Mouse (Mus musculus) heart, embryonic 13.5 days (tissue): ENCODE results near the gene Ydjc. TPM values are rescaled to one million over a fixed set of nuclear protein-coding genes. Genes with fewer than 3 reads are reported as not detected.

ENCODE experiments used
- ATAC-seq: fragments of 200-750 bp; cut with Nextera tagmentation; 2 replicates; pipeline ENCODE4 v1.8.0; 2017; ENCODE audit warnings: moderate TSS enrichment; ENCODE audit not compliant: insufficient number of reproducible peaks, low FRiP score, low TSS enrichment; ENCODE audit errors: extremely low read depth
- H3K27ac ChIP-seq: fragments of 300-500 bp; sonication (generic); replicated peaks from 2 replicates; pipeline ENCODE4 v1.5.1; 2015; ENCODE audit warnings: moderate library complexity, mild to moderate bottlenecking, inconsistent platforms
- H3K27me3 ChIP-seq: fragments of 300-500 bp; sonication (generic); replicated peaks from 2 replicates; pipeline ENCODE4 v1.6.1; 2015; ENCODE audit warnings: mild to moderate bottlenecking, inconsistent platforms
- H3K36me3 ChIP-seq: fragments of 300-500 bp; sonication (generic); 2 replicates; pipeline ENCODE4 v1.6.1; 2015; ENCODE audit warnings: mild to moderate bottlenecking, inconsistent platforms
- H3K4me1 ChIP-seq: fragments of 300-500 bp; sonication (generic); 2 replicates; pipeline ENCODE4 v1.6.1; 2015; ENCODE audit warnings: inconsistent platforms
- H3K4me2 ChIP-seq: fragments of 300-500 bp; sonication (generic); 2 replicates; pipeline ENCODE4 v1.6.1; 2015; ENCODE audit warnings: inconsistent platforms, mild to moderate bottlenecking, moderate library complexity
- H3K4me3 ChIP-seq: fragments of 300-500 bp; sonication (generic); 2 replicates; pipeline ENCODE4 v1.5.1; 2015; ENCODE audit warnings: moderate library complexity, mild to moderate bottlenecking, inconsistent platforms
- H3K9ac ChIP-seq: fragments of 300-500 bp; sonication (generic); 2 replicates; pipeline ENCODE4 v1.6.1; 2015; ENCODE audit warnings: inconsistent platforms, mild to moderate bottlenecking, moderate library complexity
- H3K9me3 ChIP-seq: fragments of 300-500 bp; sonication (generic); 2 replicates; pipeline ENCODE4 v1.6.1; 2016; ENCODE audit warnings: inconsistent platforms
- WGBS: fragments of 180-500 bp; shearing (Covaris S2); methylation state at CpG from one replicate; pipeline ENCODE4 v1.1.7; 2015; ENCODE audit warnings: mixed read lengths; 5-methylcytosine and 5-hydroxymethylcytosine counted together
- polyA plus RNA-seq: library from polyadenylated mRNA; unstranded; fragments of >200 nt; fragmentation: Nextera tagmentation; extraction: Ambion mirVana; gene quantifications from 2 replicates; pipeline ENCODE4 v1.2.1, GENCODE M21; 2015

Ydjc gene
- polyA plus RNA-seq = 3.9 and 5.1 TPM in 2 replicates

DNA sequence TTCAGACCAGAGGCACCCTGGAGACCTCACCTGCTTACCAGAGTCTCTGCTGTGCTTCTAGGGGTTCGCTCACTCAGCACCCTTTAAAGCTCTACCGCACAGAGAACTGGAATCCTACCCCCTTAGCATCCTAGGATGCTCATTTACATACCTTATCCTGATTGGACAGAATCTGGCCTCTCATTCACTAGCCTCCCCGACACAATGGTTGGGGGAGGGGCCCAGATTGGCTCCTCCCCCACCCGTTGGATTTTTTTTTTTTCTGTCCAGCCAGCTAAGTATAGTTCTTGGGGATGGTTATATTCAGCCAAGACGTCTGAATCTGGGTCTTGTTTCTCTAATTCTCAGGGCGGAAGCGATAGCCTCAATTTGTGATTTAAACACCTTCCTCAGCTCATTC lies at the start of gene Ydjc:
Gene Ydjc, plus strand, starts transcription at position 283 of the 400 bp plus-strand sequence.
- no peak within 1 kb of the TSS for H3K27ac ChIP-seq
- 22% methylated on average over 7 of the region's 7 CpGs for WGBS
- H3K27me3 ChIP-seq = no peaks in the 10 kb centered on the region; the same call in 1 of the 2 replicates

DNA sequence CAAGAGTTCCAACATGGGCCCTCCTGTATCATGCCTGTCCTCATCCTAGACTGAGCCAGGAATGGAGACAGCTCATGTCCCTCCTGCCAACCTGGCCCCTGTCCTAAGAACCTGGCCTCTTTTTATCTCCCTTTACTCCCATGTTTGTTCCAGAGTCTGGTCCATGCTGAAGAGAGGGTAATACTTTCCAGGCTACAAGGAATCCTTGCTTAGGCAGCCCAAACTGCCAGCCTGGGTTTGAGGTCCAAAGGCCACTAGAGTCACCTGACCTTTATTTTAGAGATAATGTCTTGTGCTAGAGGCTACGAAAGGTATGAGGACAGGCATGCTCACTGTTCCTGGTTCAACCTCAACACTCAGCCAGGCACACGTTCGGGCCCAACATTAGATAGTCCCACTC lies 47.5 kb upstream of the Ydjc start:
- H3K27me3 ChIP-seq = no peaks in the 10 kb centered on the region
- H3K36me3 ChIP-seq = peaks cover 100% of the 10 kb centered on the region
- no peaks in the 10 kb centered on the region for H3K4me1 ChIP-seq
- no peak overlapping the region for H3K9ac ChIP-seq
- no peaks in the 10 kb centered on the region for H3K9me3 ChIP-seq
- H3K4me2 ChIP-seq = no peak overlapping the region
- H3K4me3 ChIP-seq = no peak overlapping the region
- H3K27ac ChIP-seq = no peak overlapping the region
- WGBS = 85% methylated on average over 3 of the region's 3 CpGs
- ATAC-seq = no peak

More for the DNA sequence above, at the start of gene Ydjc:
- Histone ChIP-seq H3K9me3 (no peaks in the 10 kb centered on the region), H3K9ac (no peak within 1 kb of the TSS), H3K4me1 (peaks cover 16% of the 10 kb centered on the region), H3K4me3 (no peak within 1 kb of the TSS), H3K36me3 (no peaks in the 10 kb centered on the region), H3K4me2 (no peak within 1 kb of the TSS)
- ATAC-seq = no peak

DNA sequence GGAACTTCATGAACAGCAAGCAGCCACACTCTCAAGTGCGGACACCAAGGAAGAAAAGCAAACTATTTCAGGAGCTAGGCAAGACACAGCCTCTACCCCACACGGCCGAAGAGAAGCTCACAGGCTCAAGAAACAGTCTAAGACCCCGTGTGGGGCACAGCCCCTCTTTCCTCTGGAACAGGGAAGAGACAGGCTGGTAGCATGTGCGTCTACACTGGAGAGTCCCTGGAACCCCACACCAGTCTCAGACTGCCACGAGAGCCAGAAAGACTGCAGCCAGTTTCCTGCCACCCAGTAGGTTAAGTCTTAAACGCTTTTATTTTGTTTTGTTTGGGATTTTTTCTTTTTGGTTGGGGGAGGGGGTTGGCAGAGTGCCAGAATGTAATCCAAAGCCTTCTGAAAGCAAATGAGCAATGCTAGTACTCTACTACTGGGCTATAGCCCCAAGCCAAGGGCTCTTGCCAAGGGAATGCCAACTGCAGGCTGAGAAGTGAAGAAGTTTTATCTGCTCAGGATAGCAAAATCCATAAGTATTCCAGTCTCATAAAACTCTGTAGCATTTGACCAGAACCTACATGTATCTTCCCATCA lies 41.7 kb upstream of the Ydjc start:
- peaks cover 98% of the 10 kb centered on the region for H3K36me3 ChIP-seq
- no peaks in the 10 kb centered on the region for H3K27me3 ChIP-seq
- H3K4me1 ChIP-seq = peaks cover 6% of the 10 kb centered on the region
- 71% methylated on average over 7 of the region's 7 CpGs for WGBS
- no peak overlapping the region for H3K27ac ChIP-seq
- no peak for ATAC-seq
- H3K4me2 ChIP-seq = no peak overlapping the region
- H3K4me3 ChIP-seq = no peak overlapping the region
- no peaks in the 10 kb centered on the region for H3K9me3 ChIP-seq
- H3K9ac ChIP-seq = no peak overlapping the region

DNA sequence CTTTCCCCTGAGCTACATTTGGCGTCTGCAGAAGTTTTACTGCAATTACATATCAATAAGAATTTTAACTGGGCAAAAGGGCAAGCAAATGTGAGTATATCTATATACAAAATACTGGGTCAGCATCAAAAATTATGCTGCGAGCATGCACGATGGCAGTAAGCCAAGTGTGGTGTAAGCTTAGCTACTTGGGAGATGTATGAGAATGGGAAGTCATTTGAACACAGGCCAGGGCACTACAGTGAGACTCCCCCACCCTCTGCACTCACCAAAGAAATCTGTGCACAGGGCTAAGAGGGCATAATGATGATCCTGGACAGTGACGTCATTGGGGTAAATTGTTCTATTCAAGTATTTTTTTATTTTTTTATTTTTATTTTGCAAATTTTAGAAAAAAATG lies 39.8 kb upstream of the Ydjc start:
- Histone ChIP-seq H3K4me3 (no peak overlapping the region), H3K4me1 (peaks cover 8% of the 10 kb centered on the region), H3K9me3 (no peaks in the 10 kb centered on the region), H3K36me3 (peaks cover 91% of the 10 kb centered on the region), H3K27ac (no peak overlapping the region), H3K27me3 (no peaks in the 10 kb centered on the region), H3K4me2 (no peak overlapping the region), H3K9ac (no peak overlapping the region)
- ATAC-seq = no peak
- 82% methylated on average over 4 of the region's 4 CpGs for WGBS

DNA sequence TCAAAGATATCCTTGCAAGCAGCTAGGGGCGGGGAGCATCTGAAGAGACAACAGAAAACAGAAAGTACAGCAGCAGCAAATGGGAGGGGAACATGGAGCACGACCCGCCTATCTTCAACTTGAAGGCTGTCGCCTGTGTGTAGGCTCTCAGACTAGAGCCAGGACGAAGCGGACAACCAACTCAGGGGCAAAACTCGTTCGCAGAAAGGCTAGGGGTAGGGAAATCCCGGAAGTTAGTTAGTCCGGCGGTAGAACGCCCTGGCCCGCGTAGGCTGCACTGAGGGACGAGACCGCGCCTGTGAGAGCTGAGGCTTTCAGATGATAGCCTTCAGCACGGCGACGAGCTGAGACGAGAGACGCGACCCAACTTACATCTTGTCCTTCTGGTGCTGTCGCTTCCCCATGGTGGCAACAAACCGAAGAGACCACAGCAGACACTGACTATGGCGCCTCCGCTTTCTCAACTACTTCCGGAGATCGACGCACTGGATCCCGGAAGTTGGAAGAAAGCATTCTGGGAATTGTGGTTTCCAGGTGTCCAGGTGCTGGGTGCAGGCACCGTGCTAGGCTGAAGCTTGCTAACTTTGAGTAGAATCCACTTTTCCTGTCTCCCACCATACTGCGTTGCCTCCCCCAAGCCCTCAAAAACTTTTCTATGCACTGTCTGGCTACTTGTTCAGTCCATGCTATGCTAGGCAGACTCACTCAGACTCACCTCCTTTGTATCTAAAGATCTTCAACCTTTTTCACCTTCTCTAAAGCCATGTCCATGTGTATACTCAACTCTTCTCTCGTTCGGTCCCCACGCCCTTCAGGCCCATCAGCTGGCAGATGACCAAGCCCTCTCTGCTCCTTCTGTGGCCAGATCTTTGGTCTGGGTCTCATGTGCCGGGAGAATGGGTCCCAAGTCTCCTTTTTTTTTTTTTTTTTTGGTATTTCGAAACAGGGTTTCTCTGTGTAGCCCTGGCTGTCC lies 33.4 kb upstream of the Ydjc start, which contains the start of gene Ppil2:
Gene Ppil2, minus strand, starts transcription at position 487 of the 973 bp plus-strand sequence.
- Histone ChIP-seq H3K36me3 (peaks cover 54% of the 10 kb centered on the region), H3K9me3 (no peaks in the 10 kb centered on the region), H3K27me3 (no peaks in the 10 kb centered on the region), H3K4me3 (peak within 1 kb of the TSS; percentile 83), H3K9ac (peak within 1 kb of the TSS; percentile 91), H3K4me2 (peak within 1 kb of the TSS; percentile 82), H3K4me1 (peaks cover 11% of the 10 kb centered on the region), H3K27ac (peak within 1 kb of the TSS; percentile 59)
- ATAC-seq = peak; percentile 27; the same call in 1 of the 2 replicates
- 8% methylated on average over 38 of the region's 38 CpGs for WGBS

DNA sequence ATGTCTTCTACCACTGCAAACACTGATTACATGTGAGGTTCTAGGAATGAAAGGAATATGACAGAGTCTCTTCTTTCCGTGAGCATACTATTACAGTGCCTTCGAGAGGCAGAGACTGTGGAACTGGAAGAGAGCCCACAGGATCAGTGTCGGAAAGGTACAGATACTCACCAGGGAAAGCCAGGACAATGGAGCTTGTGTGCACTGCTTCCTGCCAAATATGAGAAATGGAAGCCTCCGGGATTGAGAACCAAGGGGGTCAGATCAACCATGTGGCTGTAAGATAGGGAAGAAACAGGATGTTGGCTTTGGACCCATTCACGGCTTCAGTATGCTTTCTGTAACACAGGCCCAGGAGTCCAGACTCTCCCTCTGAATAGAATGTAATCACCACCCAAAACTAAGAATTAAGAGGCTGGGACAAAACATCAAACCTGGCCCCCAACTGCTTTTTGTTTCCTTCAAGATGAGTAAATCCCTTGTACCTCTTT lies 27.1 kb upstream of the Ydjc start:
- Histone ChIP-seq H3K9ac (no peak overlapping the region), H3K27ac (peak overlapping the region; percentile 84), H3K27me3 (no peaks in the 10 kb centered on the region), H3K4me1 (no peaks in the 10 kb centered on the region), H3K4me3 (no peak overlapping the region), H3K4me2 (no peak overlapping the region), H3K9me3 (no peaks in the 10 kb centered on the region), H3K36me3 (peaks cover 76% of the 10 kb centered on the region)
- WGBS = 79% methylated on average over 5 of the region's 5 CpGs
- ATAC-seq = peak; percentile 48; the same call in 1 of the 2 replicates

DNA sequence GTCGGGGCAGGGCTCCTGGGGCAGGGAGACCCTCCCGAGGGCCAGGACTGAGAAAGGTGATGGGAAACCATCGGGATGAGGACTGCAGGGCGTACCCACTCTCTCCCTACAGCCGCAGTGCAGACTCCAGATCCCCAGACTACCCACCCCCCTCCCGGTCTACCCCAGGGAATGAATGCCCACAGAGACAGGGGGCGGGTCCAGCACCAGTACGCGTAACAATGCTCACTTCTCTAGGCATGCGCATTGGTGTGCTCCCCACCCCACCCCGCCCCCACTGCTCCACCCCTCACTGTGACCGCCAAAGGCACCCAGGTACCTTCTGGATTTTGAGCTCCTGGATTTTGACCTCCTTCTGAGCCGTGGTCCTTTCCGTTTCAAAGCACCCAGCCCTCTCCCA lies 22.9 kb upstream of the Ydjc start:
- H3K36me3 ChIP-seq = peaks cover 54% of the 10 kb centered on the region
- no peaks in the 10 kb centered on the region for H3K27me3 ChIP-seq
- H3K4me2 ChIP-seq = no peak overlapping the region
- no peaks in the 10 kb centered on the region for H3K9me3 ChIP-seq
- 71% methylated on average over 13 of the region's 14 CpGs for WGBS
- no peak overlapping the region for H3K4me3 ChIP-seq
- H3K9ac ChIP-seq = no peak overlapping the region
- no peak for ATAC-seq
- H3K4me1 ChIP-seq = peaks cover 24% of the 10 kb centered on the region
- no peak overlapping the region for H3K27ac ChIP-seq

DNA sequence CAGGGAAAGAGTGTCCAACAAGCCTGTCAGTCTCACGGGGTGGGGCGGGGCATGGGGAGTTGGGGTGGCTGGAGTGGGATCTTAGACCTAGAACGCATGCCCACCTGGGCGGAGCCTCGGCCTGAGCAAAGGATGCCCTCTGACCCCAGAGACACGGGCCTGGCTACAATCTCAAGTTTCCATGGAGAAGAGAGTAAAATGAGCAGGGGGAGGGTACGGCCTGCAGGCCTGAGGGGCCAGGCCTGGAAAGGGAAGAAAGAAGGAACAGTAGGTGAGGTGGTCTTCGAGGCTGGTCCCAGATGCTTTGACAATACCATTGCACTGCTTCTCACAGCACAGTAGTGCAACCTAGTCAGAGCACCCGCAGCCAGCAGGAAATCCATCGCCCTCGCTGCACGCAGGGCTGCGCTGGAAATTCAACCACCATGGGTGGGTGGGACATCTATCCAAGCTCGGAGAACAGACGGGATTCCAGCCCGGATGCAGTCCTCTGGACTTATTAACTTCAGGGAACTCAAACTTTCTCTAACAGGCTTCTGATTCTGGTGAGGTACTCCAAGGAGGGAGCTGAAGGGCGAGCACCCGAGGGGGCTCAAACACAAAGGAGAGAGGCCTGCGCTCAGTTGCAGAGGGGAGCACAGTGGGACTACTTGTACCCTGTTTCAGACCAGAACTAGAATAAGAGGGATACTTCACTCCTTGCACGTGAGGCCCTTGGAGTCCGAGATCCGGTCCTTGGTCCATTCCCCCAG lies 20.1 kb upstream of the Ydjc start:
- Histone ChIP-seq H3K27me3 (no peaks in the 10 kb centered on the region), H3K4me2 (peak overlapping the region; percentile 89), H3K9me3 (no peaks in the 10 kb centered on the region), H3K4me1 (peaks cover 24% of the 10 kb centered on the region), H3K36me3 (peaks cover 41% of the 10 kb centered on the region), H3K4me3 (peak overlapping the region; percentile 67), H3K9ac (peak overlapping the region; percentile 85), H3K27ac (peak overlapping the region; percentile 74)
- 7% methylated on average over 22 of the region's 22 CpGs for WGBS
- no peak; the same call in 1 of the 2 replicates for ATAC-seq

DNA sequence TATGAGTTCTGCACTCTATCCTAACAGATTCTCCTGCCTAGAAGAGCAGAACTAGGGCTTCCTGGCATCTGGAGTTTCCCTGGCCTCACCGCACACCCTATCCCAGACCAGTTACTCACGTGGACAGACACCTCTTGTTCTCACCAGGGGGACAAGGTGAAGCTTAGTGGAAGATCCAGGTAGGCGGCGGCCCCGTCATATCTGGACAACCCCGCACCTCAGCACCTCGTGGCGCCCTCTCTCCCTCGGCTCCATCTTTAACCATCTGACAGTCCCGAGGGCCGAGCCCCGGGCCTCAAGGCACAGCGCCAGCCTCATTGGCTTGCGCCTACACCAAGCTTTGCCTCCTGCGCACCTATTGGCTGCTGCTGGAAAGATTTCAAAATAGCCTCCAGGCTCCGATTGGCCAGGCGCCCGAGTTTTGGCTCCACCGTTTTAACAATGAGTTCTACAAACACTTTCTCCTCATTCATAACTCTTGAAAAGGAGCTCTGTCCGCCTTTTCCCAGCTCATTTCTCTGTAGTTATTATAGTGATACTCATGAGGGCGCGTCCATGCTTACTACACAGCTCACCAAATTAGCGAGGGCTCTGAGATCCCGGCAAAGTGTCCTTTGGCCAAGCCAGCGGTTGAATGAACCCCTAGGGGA lies 19.4 kb upstream of the Ydjc start, which contains the start of gene 2610318N02Rik:
Gene 2610318N02Rik, minus strand, starts transcription at position 297 of the 650 bp plus-strand sequence.
- H3K4me3 ChIP-seq = peak within 1 kb of the TSS; percentile 67
- H3K4me1 ChIP-seq = peaks cover 24% of the 10 kb centered on the region
- peak within 1 kb of the TSS; percentile 74 for H3K27ac ChIP-seq
- peak within 1 kb of the TSS; percentile 89 for H3K4me2 ChIP-seq
- H3K9me3 ChIP-seq = no peaks in the 10 kb centered on the region
- H3K9ac ChIP-seq = peak within 1 kb of the TSS; percentile 85
- H3K27me3 ChIP-seq = no peaks in the 10 kb centered on the region
- peaks cover 34% of the 10 kb centered on the region for H3K36me3 ChIP-seq
- ATAC-seq = peak; percentile 75
- WGBS = 1% methylated on average over 25 of the region's 25 CpGs

DNA sequence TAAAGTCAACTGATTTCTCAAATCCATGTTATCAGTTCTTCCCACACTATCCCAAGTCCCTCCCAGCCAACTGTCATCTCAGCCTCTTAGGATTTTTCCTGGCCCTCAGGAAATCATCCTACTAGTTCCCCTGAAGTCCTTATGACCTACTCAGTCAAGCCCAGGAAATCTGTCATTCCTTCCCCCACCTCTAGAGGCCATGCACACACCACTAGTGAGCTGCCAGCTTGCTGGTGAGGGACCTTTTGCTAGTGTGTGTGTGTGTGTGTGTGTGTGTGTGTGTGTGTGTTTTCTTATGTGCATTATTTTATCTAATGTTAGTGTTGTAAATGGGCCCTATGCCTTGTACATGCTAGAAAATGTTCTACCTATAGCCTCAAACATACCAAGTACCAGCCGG lies 17.1 kb upstream of the Ydjc start:
- Histone ChIP-seq H3K36me3 (peaks cover 12% of the 10 kb centered on the region), H3K27ac (no peak overlapping the region), H3K4me3 (no peak overlapping the region), H3K9ac (no peak overlapping the region), H3K4me2 (no peak overlapping the region), H3K9me3 (no peaks in the 10 kb centered on the region), H3K4me1 (peaks cover 36% of the 10 kb centered on the region), H3K27me3 (no peaks in the 10 kb centered on the region)
- ATAC-seq = no peak
- 96% methylated on average over 1 of the region's 1 CpGs for WGBS
